Mouse (Mus musculus): ENCODE measurements around the gene Olfr137. TPM values are rescaled to one million over a fixed set of nuclear protein-coding genes. Genes with fewer than 3 reads are reported as not detected.

The Olfr137 gene
- not detected in 2 replicates for polyA plus RNA-seq (2015; fragmentation: Nextera tagmentation; extraction: Ambion mirVana)

- H3K27me3 ChIP-seq: no peaks in the 10 kb centered on the region
- H3K27ac ChIP-seq: no peak within 1 kb of the TSS
- H3K4me3 ChIP-seq (replicated peaks): no peak within 1 kb of the TSS
- H3K4me1 ChIP-seq: no peaks in the 10 kb centered on the region
- no peak for ATAC-seq (replicated peaks; ENCODE audit: low FRiP score)
- no peaks in the 10 kb centered on the region for H3K36me3 ChIP-seq
- H3K9me3 ChIP-seq (replicated peaks): no peaks in the 10 kb centered on the region
- H3K9ac ChIP-seq: no peak within 1 kb of the TSS
- no peak within 1 kb of the TSS for H3K4me2 ChIP-seq
These were observed at the start of gene Olfr137 for GRCm38 (mm10) chr17:38307470-38307869. Gene Olfr137, minus strand, starts transcription at chr17:38307570.

- no peak for ATAC-seq (replicated peaks; ENCODE audit: low FRiP score)
These were observed 22.2 kb upstream of the Olfr137 start, which contains the start of gene Olfr136 for GRCm38 (mm10) chr17:38329531-38329930. Gene Olfr136, plus strand, starts transcription at chr17:38329831.

GRCm38 (mm10) chr17:38260735-38261134, 46.6 kb downstream of the Olfr137 start, which contains the start of gene Olfr138:
Gene Olfr138, plus strand, starts transcription at chr17:38261035.
- ATAC-seq (replicated peaks; ENCODE audit: low FRiP score): no peak
- Histone ChIP-seq H3K4me1 (no peaks in the 10 kb centered on the region), H3K9ac (no peak within 1 kb of the TSS), H3K4me3 (replicated peaks) (no peak within 1 kb of the TSS), H3K27me3 (no peaks in the 10 kb centered on the region), H3K9me3 (replicated peaks) (no peaks in the 10 kb centered on the region), H3K4me2 (no peak within 1 kb of the TSS), H3K36me3 (no peaks in the 10 kb centered on the region), H3K27ac (no peak within 1 kb of the TSS)
- 66% methylated on average over 1 of the region's 1 CpGs for WGBS

More at GRCm38 (mm10) chr17:38329531-38329930, 22.2 kb upstream of the Olfr137 start, which contains the start of gene Olfr136:
- no peaks in the 10 kb centered on the region for H3K27me3 ChIP-seq
- no peak within 1 kb of the TSS for H3K4me2 ChIP-seq
- H3K4me1 ChIP-seq: no peaks in the 10 kb centered on the region
- no peak within 1 kb of the TSS for H3K27ac ChIP-seq
- H3K36me3 ChIP-seq: no peaks in the 10 kb centered on the region
- H3K4me3 ChIP-seq (replicated peaks): no peak within 1 kb of the TSS
- H3K9ac ChIP-seq: no peak within 1 kb of the TSS
- no peaks in the 10 kb centered on the region for H3K9me3 ChIP-seq (replicated peaks)

Other genes with a start within 250 kb of the Olfr137 start
- not detected in 2 replicates for gene Olfr129, start 247.5 kb downstream of the Olfr137 start, polyA plus RNA-seq (2015; fragmentation: Nextera tagmentation; extraction: Ambion mirVana)
- gene Olfr130, start 243.6 kb downstream of the Olfr137 start, polyA plus RNA-seq (2015; fragmentation: Nextera tagmentation; extraction: Ambion mirVana): not detected in 2 replicates
- not detected in 2 replicates for gene Olfr131, start 218.9 kb downstream of the Olfr137 start, polyA plus RNA-seq (2015; fragmentation: Nextera tagmentation; extraction: Ambion mirVana)
- not detected in 2 replicates for gene Olfr132, start 173.0 kb downstream of the Olfr137 start, polyA plus RNA-seq (2015; fragmentation: Nextera tagmentation; extraction: Ambion mirVana)
- gene Olfr133, start 162.3 kb downstream of the Olfr137 start, polyA plus RNA-seq (2015; fragmentation: Nextera tagmentation; extraction: Ambion mirVana): not detected in 2 replicates
- not detected in 2 replicates for gene Olfr134, start 136.2 kb downstream of the Olfr137 start, polyA plus RNA-seq (2015; fragmentation: Nextera tagmentation; extraction: Ambion mirVana)
- not detected in 2 replicates for gene Olfr135, start 103.2 kb downstream of the Olfr137 start, polyA plus RNA-seq (2015; fragmentation: Nextera tagmentation; extraction: Ambion mirVana)
- gene Olfr138, start 46.5 kb downstream of the Olfr137 start, polyA plus RNA-seq (2015; fragmentation: Nextera tagmentation; extraction: Ambion mirVana): not detected in 2 replicates
- gene Olfr136, start 22.3 kb upstream of the Olfr137 start, polyA plus RNA-seq (2015; fragmentation: Nextera tagmentation; extraction: Ambion mirVana): not detected in 2 replicates
- gene Esp36, start 112.6 kb upstream of the Olfr137 start, polyA plus RNA-seq (2015; fragmentation: Nextera tagmentation; extraction: Ambion mirVana): not detected in 2 replicates
- not detected in 2 replicates for gene Esp34, start 246.6 kb upstream of the Olfr137 start, polyA plus RNA-seq (2015; fragmentation: Nextera tagmentation; extraction: Ambion mirVana)